Mouse (Mus musculus) A20 (cell line): ENCODE results near the gene Nfkb2.
A peak's percentile ranks its signal among the peaks of the same experiment; 100 is the strongest.

Experiments
- DNase-seq: peaks from one replicate; pipeline ENCODE4 v3.0.0-alpha.2; 2011; ENCODE audit warnings: low read depth, low spot score

The Nfkb2 gene

GRCm38 (mm10) chr19:46308706-46309435 is 4.8 kb downstream of the Nfkb2 start:
- DNase-seq = peak; percentile 90

GRCm38 (mm10) chr19:46309651-46310305 is 5.7 kb downstream of the Nfkb2 start:
- DNase-seq = no peak

GRCm38 (mm10) chr19:46310312-46310865 is 6.3 kb downstream of the Nfkb2 start:
- DNase-seq = no peak

- no peak for DNase-seq
Measured at GRCm38 (mm10) chr19:46311341-46311740, 7.2 kb downstream of the Nfkb2 start.

- no peak for DNase-seq
Measured at GRCm38 (mm10) chr19:46312566-46312965, 8.4 kb downstream of the Nfkb2 start.

- DNase-seq = no peak
Measured at GRCm38 (mm10) chr19:46313116-46313515, 9.0 kb downstream of the Nfkb2 start.

- DNase-seq = no peak
Measured at GRCm38 (mm10) chr19:46313591-46313990, 9.5 kb downstream of the Nfkb2 start.

- DNase-seq = peak; percentile 25
Measured at GRCm38 (mm10) chr19:46314151-46314601, 10.1 kb downstream of the Nfkb2 start.

GRCm38 (mm10) chr19:46314872-46315742 is 11.0 kb downstream of the Nfkb2 start:
- DNase-seq = peak; percentile 27

GRCm38 (mm10) chr19:46315752-46316610 is 11.9 kb downstream of the Nfkb2 start:
- DNase-seq = peak; percentile 35

GRCm38 (mm10) chr19:46316846-46317545 is 12.9 kb downstream of the Nfkb2 start:
- DNase-seq = no peak

- no peak for DNase-seq
Measured at GRCm38 (mm10) chr19:46317546-46317885, 13.4 kb downstream of the Nfkb2 start.

GRCm38 (mm10) chr19:46318031-46318471 is 13.9 kb downstream of the Nfkb2 start:
- no peak for DNase-seq

GRCm38 (mm10) chr19:46318586-46319378 is 14.7 kb downstream of the Nfkb2 start:
- no peak for DNase-seq

- DNase-seq = no peak
Measured at GRCm38 (mm10) chr19:46320076-46320785, 16.1 kb downstream of the Nfkb2 start.

- DNase-seq = peak; percentile 54
Measured at GRCm38 (mm10) chr19:46321101-46321943, 17.2 kb downstream of the Nfkb2 start.

GRCm38 (mm10) chr19:46322144-46322995 is 18.2 kb downstream of the Nfkb2 start:
- no peak for DNase-seq
